Mouse (Mus musculus): ENCODE results near the gene Dip2b. TPM values are rescaled to one million over a fixed set of nuclear protein-coding genes. Genes with fewer than 3 reads are reported as not detected.

The Dip2b gene
- polyA plus RNA-seq, 1 experiment = 35.9 TPM

GRCm38 (mm10) chr15:100139665-100140064, 101.2 kb downstream of the Dip2b start:
- no peak for TF ChIP-seq CTCF (IDR thresholded peaks at IDR 0.05; ENCODE audit: extremely low read depth, insufficient read depth, low read length)
- no peak for TF ChIP-seq POLR2A (IDR thresholded peaks at IDR 0.05; ENCODE audit: extremely low read depth, insufficient read depth, low read length)
- Histone ChIP-seq H3K4me3 (ENCODE audit: insufficient read depth, low read length) (no peak overlapping the region), H3K27ac (ENCODE audit: insufficient read depth, low read length) (no peak overlapping the region), H3K4me1 (ENCODE audit: control insufficient read depth, insufficient read depth, low read length) (peaks cover 3% of the 10 kb centered on the region; the same call in 1 of the 2 replicates)

DNA sequence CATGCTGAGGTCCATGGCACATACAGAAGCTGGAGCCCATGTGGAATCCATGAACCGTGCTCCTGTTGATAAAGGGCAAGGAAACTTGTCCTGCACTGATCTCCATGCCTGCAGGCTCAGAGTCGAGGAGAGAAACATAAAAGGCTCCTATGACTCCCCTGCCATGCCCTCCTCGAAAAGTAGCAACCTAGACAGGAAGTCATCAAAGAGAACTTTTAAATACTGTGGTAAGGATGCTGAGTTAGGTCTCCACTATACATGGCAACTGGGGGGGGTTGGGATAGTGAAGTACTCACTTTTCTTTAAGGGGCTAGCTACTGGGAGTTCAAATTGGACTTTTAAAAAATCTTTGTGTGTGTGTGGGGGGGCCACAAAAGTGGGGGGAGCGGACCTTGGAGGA, 102.0 kb downstream of the Dip2b start:
- Histone ChIP-seq H3K4me1 (ENCODE audit: control insufficient read depth, insufficient read depth, low read length) (peaks cover 7% of the 10 kb centered on the region), H3K4me3 (ENCODE audit: insufficient read depth, low read length) (no peak overlapping the region), H3K27ac (ENCODE audit: insufficient read depth, low read length) (no peak overlapping the region)
- TF ChIP-seq POLR2A (IDR thresholded peaks at IDR 0.05; ENCODE audit: extremely low read depth, insufficient read depth, low read length) (no peak), CTCF (IDR thresholded peaks at IDR 0.05; ENCODE audit: extremely low read depth, insufficient read depth, low read length) (no peak)

DNA sequence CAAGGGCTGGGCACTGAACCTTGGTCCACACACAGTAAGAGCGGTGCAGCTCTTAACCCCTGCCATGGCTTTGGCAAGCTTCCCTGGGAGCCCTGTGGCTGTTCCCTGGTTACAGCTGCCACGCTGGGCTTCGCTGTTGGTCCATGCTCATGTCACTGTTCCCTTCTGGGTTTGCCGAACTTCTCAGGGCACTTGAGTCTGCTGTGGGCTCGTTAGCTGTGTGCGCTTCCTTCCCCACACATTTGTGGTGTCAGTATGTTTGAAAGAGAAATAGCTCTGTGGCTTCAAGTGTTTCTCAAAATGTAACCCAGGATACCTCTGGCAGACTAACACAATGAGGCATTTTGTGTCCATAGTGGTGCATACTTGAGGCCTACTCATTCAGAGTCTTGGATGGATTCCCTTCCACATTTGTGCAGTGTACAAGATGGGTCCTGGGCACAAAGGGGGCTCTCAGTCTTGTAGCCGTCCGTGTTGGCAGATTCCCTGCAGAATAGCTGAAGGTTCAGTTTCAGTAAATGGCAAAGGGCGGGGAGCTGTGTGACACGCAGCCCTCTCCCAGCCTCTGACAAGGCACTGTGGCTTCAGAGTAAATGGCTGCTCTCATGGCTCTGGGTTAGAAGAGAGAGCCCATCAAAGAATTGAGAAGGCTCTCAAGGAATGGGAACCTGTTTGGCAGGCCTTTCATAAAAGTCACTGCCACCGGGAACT, 104.8 kb downstream of the Dip2b start:
- peaks cover 8% of the 10 kb centered on the region for H3K4me1 ChIP-seq (ENCODE audit: control insufficient read depth, insufficient read depth, low read length)
- no peak for TF ChIP-seq POLR2A (IDR thresholded peaks at IDR 0.05; ENCODE audit: extremely low read depth, insufficient read depth, low read length)
- no peak for TF ChIP-seq CTCF (IDR thresholded peaks at IDR 0.05; ENCODE audit: extremely low read depth, insufficient read depth, low read length)
- peak overlapping the region; percentile 62; the same call in 1 of the 2 replicates for H3K27ac ChIP-seq (ENCODE audit: insufficient read depth, low read length)
- no peak overlapping the region for H3K4me3 ChIP-seq (ENCODE audit: insufficient read depth, low read length)

GRCm38 (mm10) chr15:100144854-100145824, 106.7 kb downstream of the Dip2b start:
- H3K4me1 ChIP-seq (ENCODE audit: control insufficient read depth, insufficient read depth, low read length) = peaks cover 6% of the 10 kb centered on the region
- no peak for TF ChIP-seq POLR2A (IDR thresholded peaks at IDR 0.05; ENCODE audit: extremely low read depth, insufficient read depth, low read length)
- no peak for TF ChIP-seq CTCF (IDR thresholded peaks at IDR 0.05; ENCODE audit: extremely low read depth, insufficient read depth, low read length)
- H3K27ac ChIP-seq (ENCODE audit: insufficient read depth, low read length) = no peak overlapping the region
- H3K4me3 ChIP-seq (ENCODE audit: insufficient read depth, low read length) = no peak overlapping the region

- Histone ChIP-seq H3K4me1 (ENCODE audit: control insufficient read depth, insufficient read depth, low read length) (peaks cover 6% of the 10 kb centered on the region), H3K4me3 (ENCODE audit: insufficient read depth, low read length) (no peak overlapping the region), H3K27ac (ENCODE audit: insufficient read depth, low read length) (no peak overlapping the region)
- no peak for TF ChIP-seq POLR2A (IDR thresholded peaks at IDR 0.05; ENCODE audit: extremely low read depth, insufficient read depth, low read length)
- no peak for TF ChIP-seq CTCF (IDR thresholded peaks at IDR 0.05; ENCODE audit: extremely low read depth, insufficient read depth, low read length)
These were observed 107.5 kb downstream of the Dip2b start for GRCm38 (mm10) chr15:100145917-100146316.

DNA sequence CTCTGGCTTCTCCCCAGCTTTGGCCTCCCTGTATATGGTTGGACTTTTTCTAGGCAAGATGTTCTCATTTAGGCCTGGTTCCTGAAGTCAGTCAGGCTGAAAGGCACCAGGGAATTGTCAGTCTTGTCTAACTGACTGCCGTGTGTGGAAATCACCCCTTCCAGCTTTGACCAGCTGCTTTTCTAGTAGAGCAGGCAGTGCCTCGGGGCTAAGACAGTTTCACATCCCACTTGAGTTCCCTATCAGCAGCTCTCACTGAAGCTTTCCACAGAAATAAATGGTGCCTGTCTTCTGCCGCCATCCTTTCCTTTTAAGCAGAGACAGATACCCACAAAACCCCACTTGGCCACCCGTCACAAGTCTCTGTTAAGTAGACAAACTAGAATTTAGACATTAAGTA, 112.1 kb downstream of the Dip2b start:
- Histone ChIP-seq H3K4me1 (ENCODE audit: control insufficient read depth, insufficient read depth, low read length) (peaks cover 6% of the 10 kb centered on the region; the same call in 1 of the 2 replicates), H3K4me3 (ENCODE audit: insufficient read depth, low read length) (no peak overlapping the region), H3K27ac (ENCODE audit: insufficient read depth, low read length) (no peak overlapping the region)
- TF ChIP-seq POLR2A (IDR thresholded peaks at IDR 0.05; ENCODE audit: extremely low read depth, insufficient read depth, low read length) = no peak
- no peak for TF ChIP-seq CTCF (IDR thresholded peaks at IDR 0.05; ENCODE audit: extremely low read depth, insufficient read depth, low read length)

DNA sequence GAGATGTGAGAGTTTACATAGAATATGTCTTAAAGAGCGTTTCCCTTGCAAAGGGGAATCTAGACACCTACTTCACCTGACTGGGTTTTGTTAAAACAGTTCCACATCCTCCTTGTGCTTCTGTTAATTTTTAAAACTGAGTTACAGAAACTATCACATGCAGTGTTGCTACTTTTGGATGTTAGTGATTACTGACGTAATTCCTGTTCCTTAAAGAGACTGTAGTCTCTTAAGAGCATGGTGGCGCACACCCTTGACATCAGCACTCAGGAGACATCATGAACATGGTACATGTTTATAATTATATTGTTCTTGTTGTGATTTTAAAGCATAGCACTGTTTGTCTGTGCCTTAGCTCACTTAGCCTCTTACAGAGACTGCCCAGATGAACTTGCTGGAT, 113.9 kb downstream of the Dip2b start:
- TF ChIP-seq POLR2A (IDR thresholded peaks at IDR 0.05; ENCODE audit: extremely low read depth, insufficient read depth, low read length) = no peak
- TF ChIP-seq CTCF (IDR thresholded peaks at IDR 0.05; ENCODE audit: extremely low read depth, insufficient read depth, low read length) = no peak
- no peak overlapping the region for H3K4me3 ChIP-seq (ENCODE audit: insufficient read depth, low read length)
- peaks cover 6% of the 10 kb centered on the region; the same call in 1 of the 2 replicates for H3K4me1 ChIP-seq (ENCODE audit: control insufficient read depth, insufficient read depth, low read length)
- H3K27ac ChIP-seq (ENCODE audit: insufficient read depth, low read length) = no peak overlapping the region

GRCm38 (mm10) chr15:100153024-100153423, 114.6 kb downstream of the Dip2b start:
- H3K27ac ChIP-seq (ENCODE audit: insufficient read depth, low read length) = no peak overlapping the region
- no peak overlapping the region for H3K4me3 ChIP-seq (ENCODE audit: insufficient read depth, low read length)
- H3K4me1 ChIP-seq (ENCODE audit: control insufficient read depth, insufficient read depth, low read length) = peaks cover 6% of the 10 kb centered on the region; the same call in 1 of the 2 replicates
- TF ChIP-seq POLR2A (IDR thresholded peaks at IDR 0.05; ENCODE audit: extremely low read depth, insufficient read depth, low read length) (no peak), CTCF (IDR thresholded peaks at IDR 0.05; ENCODE audit: extremely low read depth, insufficient read depth, low read length) (no peak)

- no peak for TF ChIP-seq CTCF (IDR thresholded peaks at IDR 0.05; ENCODE audit: extremely low read depth, insufficient read depth, low read length)
- no peak for TF ChIP-seq POLR2A (IDR thresholded peaks at IDR 0.05; ENCODE audit: extremely low read depth, insufficient read depth, low read length)
These were observed 117.7 kb downstream of the Dip2b start for GRCm38 (mm10) chr15:100156095-100156707.

More at GRCm38 (mm10) chr15:100156095-100156707, 117.7 kb downstream of the Dip2b start:
- H3K27ac ChIP-seq (ENCODE audit: insufficient read depth, low read length) = no peak overlapping the region
- no peak overlapping the region for H3K4me3 ChIP-seq (ENCODE audit: insufficient read depth, low read length)
- peaks cover 5% of the 10 kb centered on the region; the same call in 1 of the 2 replicates for H3K4me1 ChIP-seq (ENCODE audit: control insufficient read depth, insufficient read depth, low read length)
